Mouse (Mus musculus) monocyte, adult 5-6 weeks (primary cell): Measurements from ENCODE around the gene Grid2. TPM values are rescaled to one million over a fixed set of nuclear protein-coding genes. Genes with fewer than 3 reads are reported as not detected.
"Not testable (repeated sequence)": the region's sequence is repeated elsewhere in the genome, so short reads cannot be mapped to it uniquely, and the experiment has no call there.

Source experiments
- ATAC-seq: fragments of 153-309, 156-312 bp; replicated peaks from 2 replicates; pipeline ENCODE4 v1.8.0; 2017; ENCODE audit warnings: mild to moderate bottlenecking; ENCODE audit not compliant: low TSS enrichment, insufficient number of reproducible peaks, severe bottlenecking, poor library complexity, low FRiP score
- total RNA-seq: library from RNA; stranded (forward); fragments of 200-1000, 200-491, 200-594 nt; gene quantifications from 3 replicates; pipeline ENCODE4 v1.2.3, GENCODE M21; 2017

Grid2 gene
- total RNA-seq, 1 experiment from 2014 or later, result not detected

DNA sequence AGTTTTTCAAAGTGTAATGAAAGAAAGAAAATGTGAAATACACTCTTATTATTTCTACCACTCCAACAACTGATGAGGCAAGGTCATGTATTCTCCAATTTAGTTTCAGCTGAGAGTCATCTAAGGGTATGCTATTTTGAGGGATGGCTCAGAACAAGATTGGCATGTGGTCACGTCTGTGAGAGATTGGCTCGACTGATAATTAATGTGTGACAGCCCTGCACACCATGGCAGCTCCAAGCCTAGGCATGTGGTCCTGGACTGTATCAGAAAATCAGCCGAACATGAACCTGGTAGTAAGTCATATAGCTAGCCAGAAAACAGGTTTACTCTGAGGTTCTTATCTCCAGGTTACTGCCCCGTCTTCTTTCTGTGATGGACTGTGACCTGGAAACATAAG, 292.1 kb downstream of the Grid2 start:
- ATAC-seq, result no peak

DNA sequence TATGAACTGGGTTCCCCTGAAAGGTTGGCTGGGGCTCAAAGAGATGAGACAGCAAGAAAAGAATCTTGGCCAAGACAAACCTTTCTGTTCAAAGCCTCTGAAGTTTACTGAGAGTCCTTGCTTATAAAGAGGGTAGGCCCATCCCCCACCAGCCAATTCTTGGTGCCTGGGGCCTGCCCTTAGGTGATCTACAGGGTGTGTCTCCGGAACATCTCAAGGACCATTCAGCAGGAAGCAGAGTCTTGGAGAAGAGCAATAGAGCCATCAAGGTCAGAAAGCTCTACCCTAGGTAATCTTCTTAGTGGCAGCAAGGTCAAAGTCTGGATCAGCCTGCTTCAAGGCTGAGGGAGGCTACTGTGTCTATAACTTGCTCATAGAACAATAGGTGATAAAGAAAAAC, 313.1 kb downstream of the Grid2 start:
- not testable (repeated sequence) for ATAC-seq

DNA sequence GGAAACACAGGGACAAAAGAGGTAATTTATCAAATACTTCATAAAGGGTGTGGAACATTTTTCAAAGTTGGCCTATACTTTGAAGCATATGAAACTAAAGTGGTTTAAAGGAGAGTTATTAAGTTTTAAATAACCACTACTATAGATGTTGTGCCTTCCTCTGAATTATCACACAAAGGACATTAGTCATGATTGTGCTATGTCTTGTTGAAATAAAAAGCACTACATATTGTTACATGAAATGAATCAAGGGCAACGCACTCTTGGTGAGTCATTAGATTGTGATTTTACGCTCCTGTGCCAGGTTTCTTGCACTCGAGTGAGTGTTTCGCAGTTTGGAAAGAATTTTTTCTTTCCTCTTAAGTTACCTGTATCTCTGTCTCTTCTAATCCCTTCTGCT, 335.0 kb downstream of the Grid2 start:
- ATAC-seq, result no peak

DNA sequence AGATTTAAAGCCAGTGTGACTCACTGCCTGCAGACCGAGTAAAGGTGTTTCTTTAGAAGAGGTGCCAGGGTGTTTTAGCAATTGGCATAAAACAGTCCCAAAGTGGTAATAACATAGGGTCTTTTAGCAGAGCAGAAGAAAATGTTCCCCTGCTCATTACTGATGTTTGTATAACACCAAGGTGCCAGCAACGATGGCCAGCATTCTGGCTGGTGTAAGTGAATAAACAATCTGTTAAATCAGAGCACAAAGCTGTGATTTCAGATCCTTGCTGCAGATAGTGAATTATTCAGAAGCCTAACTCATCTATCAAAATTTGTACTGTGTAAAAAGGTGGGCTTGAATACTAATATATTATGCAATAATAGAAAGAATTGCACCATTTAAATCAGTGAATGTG, 353.9 kb downstream of the Grid2 start:
- ATAC-seq, result no peak

DNA sequence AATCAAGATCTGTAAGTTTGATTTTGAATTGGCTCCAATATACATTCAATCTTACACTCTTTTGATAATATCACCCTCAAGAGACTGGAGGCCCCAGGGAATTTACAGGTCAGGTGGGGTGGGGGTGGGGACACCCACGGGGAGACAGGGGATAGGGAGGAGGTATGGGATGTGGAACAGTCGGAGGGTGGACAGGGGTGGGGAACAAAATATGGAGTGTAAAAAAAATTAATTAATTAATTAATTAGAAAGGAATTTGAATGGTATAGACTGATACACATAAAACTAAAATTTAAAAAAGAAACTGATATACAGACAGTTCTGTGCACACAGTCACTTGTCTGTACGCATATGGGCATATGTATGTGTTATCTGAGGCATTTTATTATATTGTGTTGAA, 380.3 kb downstream of the Grid2 start:
- ATAC-seq, result no peak

DNA sequence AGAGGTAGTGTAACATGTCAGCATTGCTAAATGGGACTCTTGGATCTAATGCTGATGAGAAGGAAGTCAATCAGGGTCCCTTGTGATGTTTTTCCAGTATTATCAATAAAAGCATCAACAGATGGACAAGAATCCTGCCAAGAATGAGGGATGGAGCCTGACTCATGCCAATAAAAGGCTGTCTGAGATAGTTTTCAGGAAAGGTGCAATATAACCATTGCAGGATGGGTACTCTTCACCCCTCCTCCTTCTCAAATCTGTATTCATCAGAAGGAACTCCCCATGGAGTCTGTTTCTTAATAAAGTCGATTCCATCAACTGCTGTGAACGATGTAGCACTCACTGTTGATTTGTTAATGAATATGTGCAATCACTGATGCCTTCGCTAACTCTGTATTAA, 403.7 kb downstream of the Grid2 start:
- ATAC-seq, result no peak

DNA sequence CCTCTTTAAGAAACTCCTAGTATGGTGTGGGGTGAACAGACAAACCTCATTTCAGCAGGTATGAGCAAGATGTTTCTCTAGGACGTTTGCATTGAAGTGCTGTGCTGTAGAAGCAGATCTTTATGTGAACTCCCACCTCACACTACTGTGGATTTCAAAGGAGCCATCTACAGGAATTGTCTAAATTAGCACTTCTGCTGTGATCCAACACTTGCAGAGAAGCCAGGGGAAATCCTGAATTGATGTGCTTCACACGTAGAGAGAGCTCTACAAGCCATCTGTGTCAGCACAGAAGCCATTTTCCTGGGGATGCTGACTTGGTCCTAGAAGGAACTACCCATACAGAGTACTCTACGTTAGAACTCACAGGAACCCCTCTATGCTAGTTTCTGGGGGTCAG, 430.0 kb downstream of the Grid2 start:
- no peak for ATAC-seq

DNA sequence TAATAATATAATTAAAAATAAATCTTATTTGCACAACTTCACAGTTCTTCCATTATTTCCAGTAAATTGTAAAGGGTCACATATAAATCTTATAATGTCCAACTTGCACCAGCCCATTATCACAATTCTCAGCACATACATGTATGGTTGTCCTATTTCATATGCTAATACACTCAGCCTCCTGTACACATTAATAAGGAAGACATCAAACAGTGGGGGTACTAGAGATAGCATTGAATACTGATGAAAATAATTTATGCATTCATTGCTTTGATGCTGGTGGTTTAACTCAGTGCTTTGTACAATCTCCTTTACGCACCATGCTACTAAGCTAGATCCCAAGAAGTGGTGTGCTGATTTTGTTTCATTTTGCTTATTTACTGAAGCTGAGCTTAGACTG, 446.0 kb downstream of the Grid2 start:
- no peak for ATAC-seq

DNA sequence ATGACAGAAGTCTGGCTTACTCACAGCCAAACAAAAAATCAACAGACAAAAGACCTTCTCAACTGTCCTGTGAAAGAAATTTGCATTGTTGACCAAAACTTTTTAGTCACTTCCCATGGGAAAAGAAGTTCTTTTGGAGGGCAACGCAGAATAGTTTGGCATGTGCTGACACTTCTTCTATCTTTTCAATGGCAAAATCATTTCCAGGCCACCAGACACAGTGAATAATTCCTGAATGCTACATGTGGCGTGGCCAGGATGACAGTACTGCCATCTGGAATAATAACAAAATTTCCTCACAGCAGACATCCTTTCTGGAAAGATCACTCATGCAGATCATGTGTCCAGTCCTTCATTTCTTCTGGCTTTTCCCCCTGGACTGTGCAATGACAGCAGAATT, 478.1 kb downstream of the Grid2 start:
- no peak for ATAC-seq

DNA sequence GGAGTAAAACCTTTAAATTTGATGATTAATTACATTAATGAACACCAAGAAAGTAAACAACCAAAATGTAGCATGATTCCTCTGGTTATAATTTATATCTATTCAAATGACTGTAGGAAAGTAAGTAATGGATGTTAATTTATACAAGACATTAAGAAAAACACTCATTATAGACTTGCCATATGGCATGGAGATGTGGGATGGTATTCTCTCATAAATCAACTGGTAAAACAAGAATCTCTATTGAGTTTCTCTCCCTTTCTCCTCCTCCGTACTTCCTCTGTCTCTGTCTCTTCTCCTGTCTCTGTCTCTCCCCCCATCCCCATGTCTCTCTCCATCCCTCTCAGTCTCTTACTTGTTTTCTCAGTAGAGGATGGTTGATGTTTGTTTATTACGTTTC, 506.9 kb downstream of the Grid2 start:
- no peak for ATAC-seq

DNA sequence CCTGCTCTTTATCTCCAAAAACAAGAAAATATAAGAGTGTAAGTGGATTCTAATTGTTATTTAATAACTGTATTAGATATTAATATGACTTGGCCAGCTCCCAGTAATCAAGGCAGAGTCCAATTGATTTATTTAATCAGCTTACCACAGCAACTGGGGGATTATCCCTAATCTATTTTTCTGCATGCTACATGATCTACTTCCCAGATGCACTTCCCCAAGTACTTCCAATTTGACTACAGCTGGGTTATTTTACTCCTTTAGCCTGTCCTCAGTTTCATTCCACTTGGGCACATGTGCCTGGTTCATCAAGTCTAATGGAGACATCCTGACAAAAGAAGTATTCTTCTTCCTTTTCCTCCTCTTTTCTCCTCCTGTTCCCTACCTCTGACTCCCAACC, 539.0 kb downstream of the Grid2 start:
- no peak for ATAC-seq

DNA sequence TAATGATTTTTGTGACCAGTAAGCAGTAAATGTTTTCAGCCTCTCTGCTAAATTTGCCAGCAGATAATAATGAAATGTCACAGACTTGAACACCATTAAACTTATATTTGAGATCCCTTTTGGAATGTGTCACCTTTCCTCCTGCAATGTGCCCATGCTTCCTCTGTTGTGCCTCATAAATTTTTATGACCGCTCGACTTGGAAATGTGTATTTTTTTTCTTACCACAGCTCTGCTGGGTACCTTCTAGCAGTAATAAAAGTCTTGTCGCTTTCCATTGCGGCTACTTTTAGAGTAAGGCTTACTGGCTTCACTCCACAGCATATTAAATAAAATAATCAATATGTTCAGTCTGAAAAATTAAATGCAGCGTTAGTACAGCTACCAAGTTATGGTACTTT, 564.6 kb downstream of the Grid2 start:
- no peak for ATAC-seq

DNA sequence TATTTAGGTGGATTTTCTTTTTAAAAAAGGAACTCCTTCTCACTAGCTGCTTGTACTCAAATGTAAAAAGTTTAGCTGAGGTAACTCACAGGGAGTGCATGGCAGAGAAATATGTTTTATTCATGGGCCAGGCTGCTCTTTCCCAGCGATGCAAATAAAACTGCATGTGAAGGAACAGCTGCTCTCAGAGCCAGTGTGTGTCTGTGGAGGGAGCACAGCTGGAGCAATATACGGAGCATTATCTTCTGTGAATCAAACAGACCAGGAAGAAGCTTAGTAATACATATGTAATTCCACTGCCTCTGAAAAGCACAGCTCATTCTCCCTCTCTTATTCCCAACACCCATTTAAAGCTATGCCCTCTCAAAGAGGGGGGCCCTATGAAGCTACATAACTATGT, 607.0 kb downstream of the Grid2 start:
- ATAC-seq, result no peak

DNA sequence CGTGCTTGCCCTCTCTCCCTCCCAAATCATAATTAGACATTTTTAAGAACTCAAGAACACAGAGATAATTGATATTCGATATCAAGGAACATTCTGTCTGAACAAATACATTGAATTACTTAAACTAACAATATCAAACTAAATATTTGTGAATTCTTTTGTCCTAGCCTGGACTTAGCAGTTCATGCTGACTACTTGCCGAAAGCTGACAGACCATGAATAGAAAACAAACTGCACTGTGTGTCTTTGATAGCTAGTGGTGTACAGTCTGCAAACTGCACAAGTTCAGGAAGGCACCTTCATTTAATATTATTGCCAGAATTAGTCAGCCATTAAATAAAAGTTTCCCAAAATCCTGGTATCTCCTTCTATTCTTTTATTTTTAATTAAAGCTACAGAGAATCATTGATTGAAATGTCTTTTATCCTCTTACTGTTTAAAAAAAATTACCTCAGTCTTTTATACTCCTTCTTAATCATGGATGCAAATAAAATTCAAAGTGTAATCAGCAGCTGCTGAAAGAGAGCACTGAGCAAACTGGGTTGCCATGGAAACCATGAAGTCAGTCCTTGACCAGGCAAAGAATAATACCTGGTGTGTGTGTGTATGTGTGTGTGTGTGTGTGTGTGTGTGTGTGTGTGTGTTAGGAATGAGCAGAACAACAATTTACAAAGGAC, 621.5 kb downstream of the Grid2 start:
- no peak for ATAC-seq

DNA sequence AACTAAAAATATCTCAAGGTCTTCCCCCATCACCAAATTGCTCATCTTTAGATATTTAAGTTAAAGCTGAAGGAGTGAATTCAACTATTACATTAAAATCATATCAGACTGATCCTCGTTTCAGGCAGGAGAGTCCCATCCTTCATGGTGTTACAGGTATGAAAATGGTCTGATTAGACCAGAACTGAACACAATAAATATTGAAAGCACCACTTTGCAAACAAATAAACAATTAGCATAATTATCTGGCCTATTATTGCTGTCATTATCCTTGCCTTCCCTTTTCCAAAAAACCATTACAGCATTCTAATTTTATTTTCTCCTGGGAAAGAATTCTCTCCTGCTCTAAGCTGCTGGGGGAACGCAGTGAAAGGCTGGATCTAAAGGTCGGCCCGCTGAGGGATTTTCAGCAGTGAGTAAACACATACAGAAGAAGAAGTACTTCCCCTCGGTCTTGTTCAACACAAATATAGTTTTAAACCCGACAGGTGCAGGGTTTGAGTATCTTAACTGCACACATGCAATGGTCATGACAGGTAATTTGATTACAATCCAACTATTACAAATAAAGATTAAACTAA, 622.2 kb downstream of the Grid2 start:
- no peak for ATAC-seq

DNA sequence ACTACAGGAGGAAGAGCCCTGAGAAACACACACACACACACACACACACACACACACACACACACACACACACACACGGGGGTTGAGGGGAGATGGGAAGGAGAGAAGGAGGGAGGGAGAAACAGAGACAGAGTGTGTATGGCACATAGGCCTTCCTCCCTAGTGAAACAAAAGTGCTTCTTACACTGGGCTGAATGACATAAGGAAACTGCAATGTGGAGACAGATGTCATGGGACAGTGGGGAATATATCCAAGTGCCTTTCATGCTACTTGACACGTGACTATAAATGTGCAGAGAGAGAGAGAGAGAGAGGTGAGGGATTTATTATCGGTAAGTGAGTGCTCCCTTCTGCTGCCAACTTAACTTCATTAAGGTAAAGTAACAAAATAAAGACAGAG, 639.0 kb downstream of the Grid2 start:
- no peak for ATAC-seq

DNA sequence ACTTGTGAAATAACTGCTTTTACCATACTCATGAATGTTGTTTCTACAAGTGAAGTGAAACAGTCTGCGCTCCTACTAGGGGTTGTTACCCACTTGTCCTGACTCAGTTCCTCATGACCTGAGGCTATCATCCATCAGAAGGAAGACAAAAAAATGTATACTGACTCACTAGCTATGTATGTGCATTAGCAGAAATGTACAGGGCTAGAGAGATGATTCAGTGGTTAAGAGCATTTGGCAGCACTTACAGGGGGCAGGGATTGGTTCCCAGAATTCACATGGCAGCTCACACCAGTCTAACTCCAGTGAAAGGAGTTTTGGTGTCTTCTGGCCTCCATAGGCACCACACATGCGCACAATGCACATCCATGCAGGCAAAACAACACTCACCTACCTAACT, 642.5 kb downstream of the Grid2 start:
- ATAC-seq, result no peak

DNA sequence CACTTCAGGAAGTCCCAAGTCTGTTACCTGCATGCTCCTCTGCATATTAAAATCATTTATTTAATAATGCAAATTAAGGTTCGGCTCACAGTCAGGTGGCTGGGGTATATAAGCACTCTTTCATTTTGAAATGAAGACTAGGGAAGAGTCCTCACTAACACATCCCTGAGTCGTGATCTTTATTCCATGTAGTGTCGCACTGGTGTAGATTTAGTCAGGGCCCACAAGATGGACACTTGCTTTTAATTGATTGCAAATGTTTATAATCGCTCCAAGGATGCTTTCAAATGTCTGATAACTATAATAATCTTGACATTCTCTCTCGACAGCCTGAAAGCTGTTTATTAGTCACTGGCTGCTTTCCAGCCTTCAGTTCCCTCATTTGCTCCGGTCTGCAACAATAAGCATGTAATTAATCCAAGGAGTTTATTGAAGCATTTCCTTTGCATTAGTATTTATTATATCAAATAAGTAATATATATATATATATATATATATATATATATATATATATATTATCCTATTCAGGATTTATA, 661.4 kb downstream of the Grid2 start:
- ATAC-seq, result no peak

DNA sequence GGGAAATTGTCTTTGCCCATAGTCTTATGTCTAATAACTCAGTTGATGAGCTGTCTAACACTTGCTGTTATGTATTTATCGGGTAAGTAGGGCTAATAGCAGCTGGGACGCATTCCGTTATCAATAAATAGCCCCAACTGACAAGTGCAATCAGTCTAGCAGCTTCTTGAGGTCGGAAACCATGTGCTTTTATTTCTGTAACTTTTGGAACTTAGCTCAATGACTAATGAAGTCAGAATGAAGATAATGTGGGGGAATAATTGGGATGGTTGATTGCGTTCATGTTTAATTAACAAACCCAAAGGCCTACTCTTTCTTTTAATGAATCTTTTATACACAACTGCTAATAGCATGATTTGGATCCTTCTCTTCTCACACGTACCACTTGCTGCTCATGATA, 666.3 kb downstream of the Grid2 start:
- no peak for ATAC-seq

DNA sequence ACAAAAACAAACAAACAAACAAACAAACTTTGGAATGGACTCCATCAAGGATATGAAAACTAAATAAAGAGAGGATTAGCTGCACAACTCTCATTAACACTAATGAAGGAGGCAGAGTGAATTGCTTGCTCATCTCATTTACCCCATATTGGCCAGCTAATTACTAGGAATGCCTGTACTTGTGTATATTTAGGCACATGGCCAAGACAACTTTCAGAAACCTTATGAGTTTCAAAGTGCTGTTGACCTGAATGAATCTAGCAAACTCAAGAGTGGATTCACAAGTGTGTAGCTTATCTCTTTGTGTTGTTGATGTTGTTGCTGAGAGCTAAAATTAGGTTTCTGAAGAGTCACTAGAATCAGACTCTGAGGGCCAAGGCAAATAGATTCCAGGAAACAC, 675.5 kb downstream of the Grid2 start:
- no peak for ATAC-seq

DNA sequence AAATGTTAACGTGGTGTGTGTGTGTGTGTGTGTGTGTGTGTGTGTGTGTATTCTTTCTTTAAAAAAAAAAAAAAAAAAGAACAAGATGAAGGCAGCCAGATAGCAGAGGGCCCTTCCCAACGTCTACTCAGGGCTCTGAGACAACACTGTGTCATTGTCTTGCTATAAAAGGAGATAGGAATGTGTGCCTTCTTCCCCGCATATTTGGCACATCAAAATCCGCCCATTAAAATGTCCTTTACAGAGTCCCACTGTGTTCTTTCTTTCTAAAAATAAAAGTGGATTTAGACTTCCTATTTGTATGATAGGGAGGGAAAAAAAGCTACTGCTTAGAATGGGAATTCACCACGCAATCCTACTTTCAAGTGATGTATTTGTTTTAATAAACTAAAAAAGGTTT, 691.0 kb downstream of the Grid2 start:
- no peak for ATAC-seq
